Mouse (Mus musculus) embryonic stem cell, embryonic (primary cell): ENCODE measurements around the gene Arhgap45.

Source experiments
- CTCF ChIA-PET, 4 experiments: fragments of 300-600 bp in 2 of 4; fragments of 350-600 bp in 2 of 4; sonication (Branson Sonifier 250); formaldehyde crosslinking; loops; one replicate each; lab custom pipeline; 2022; ENCODE audit warnings: inconsistent platforms in 2 of 4; lab: Charles Lee
- POLR2A ChIA-PET, 4 experiments: fragments of 300-600 bp in 2 of 4; fragments of 350-600 bp in 2 of 4; sonication (Branson Sonifier 250); formaldehyde crosslinking; loops; one replicate each; lab custom pipeline; 2022; ENCODE audit warnings: antibody characterized with exemption in 4 of 4, inconsistent platforms in 1 of 4; lab: Charles Lee

Gene Arhgap45

DNA sequence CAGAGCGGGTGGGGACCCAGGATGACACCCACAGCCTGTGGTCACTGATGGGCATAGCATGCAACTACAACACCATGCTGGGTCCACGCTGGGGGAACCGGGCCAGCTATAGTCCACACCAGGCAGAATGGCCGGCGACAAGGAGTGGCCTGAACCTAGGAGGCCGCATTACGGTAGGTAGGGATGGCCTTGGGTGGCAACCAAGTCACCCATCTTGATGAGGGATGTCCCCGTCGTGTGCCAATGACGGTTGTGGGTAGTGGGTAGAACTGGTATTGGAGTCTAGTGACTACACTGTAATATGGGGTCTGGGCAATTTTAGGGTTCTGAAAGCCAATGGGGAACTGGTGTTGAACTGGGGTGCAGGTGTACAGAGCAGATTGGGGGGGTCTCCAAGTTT lies 478 bp downstream of the Arhgap45 start:
- CTCF ChIA-PET: interaction anchor here (0.6 to 1.2 kb wide), 4 partner anchors 12 to 205 kb away, joined by 3 to 15 read pairs (median 3); no protein-coding TSS in a partner anchor
- POLR2A ChIA-PET: interaction anchor here (0.6 to 9.6 kb wide), 14 partner anchors 10 to 41 kb away, joined by 3 to 102 read pairs (median 6); no protein-coding TSS in a partner anchor

DNA sequence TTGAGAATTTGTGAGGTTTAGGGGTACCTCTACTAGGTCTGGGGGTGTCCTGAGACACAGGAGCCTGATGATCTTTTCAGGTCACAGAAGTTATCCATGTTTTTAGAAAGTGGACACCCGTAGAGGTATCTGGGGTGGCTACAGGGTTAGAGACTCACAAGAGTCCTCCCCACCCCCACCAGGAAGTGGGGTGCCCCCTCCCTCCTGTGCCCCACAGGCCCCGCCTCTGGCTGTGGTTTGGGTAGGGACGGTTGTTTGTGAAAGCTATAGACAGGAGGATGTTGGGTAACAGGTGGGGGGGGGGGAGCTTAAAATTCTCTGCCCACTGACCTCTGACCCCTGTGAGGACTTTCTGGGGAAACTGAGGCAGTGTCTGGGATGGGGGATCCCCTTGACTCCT lies 908 bp downstream of the Arhgap45 start:
- ChIA-PET CTCF (interaction anchor here in 3 of 4 experiments (0.5 to 1.2 kb wide), 5 partner anchors 17 to 360 kb away, joined by 3 to 15 read pairs (median 3); no protein-coding TSS in a partner anchor), POLR2A (interaction anchor here in 3 of 4 experiments (0.6 to 9.6 kb wide), 8 partner anchors 9 to 150 kb away, joined by 3 to 102 read pairs (median 6); no protein-coding TSS in a partner anchor)

DNA sequence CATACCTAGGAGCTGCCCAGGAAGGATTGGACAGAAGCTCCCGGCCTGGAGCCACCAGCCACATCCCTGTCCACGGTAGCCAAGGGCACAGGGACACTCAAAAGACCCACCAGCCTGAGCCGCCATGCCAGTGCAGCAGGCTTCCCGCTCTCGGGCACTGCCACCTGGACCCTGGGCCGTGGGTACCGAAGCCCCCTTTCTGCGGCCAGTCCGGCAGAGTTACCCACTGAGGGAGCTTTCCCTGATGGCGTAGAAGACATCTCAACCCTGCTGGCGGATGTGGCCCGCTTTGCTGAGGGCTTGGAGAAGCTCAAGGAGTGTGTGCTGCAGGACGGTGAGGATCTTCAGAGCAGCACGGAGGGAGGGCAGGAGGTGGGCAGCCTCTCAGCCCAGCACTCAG lies 1.3 kb downstream of the Arhgap45 start:
- ChIA-PET CTCF (interaction anchor here in 3 of 4 experiments (0.5 to 1.2 kb wide), 5 partner anchors 16 to 361 kb away, joined by 3 read pairs; no protein-coding TSS in a partner anchor), POLR2A (interaction anchor here in 2 of 4 experiments (0.9 to 9.6 kb wide), 7 partner anchors 9 to 150 kb away, joined by 3 to 102 read pairs (median 6); no protein-coding TSS in a partner anchor)

DNA sequence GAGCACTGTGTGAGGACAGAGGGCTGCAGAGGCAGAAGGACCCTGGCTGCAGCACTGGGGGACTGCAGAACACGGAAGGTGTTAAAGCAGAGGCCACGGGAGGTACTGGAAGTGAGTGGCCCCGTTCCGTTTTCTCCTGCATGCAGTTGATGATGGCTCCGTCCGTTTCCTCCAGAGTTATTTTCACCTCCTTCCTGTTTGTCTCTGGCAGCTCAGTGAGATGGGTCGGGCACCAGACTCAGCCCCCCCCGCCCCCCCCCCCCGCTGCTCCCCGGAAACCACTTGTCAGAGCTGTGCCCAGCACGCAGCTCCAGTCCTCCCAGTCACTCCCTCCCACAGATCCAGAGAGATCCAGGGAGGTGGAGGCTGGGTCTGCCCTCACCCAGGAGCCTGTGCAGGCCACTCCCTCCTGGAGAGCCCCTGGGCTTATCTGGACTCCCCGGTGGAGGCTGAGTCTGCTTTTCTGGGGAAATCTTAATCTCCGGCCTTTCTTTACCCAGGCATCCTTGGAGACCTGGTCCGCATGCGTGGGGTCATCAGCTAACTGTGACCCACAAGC lies 2.4 kb downstream of the Arhgap45 start:
- ChIA-PET CTCF (interaction anchor here in 2 of 4 experiments (0.6 to 1.2 kb wide), 9 partner anchors 9 to 250 kb away, joined by 3 to 11 read pairs (median 3); partner anchors contain the start of genes Midn (in 1 of the 2) and Tmem259 (in 1 of the 2)), POLR2A (interaction anchor here (0.6 to 9.6 kb wide), 29 partner anchors 9 to 165 kb away, joined by 3 to 102 read pairs (median 4); partner anchors contain the start of genes Med16 (in 1 of the 4), Ptbp1 (in 1 of the 4), Tmem259 (in 1 of the 4) and Wdr18 (in 1 of the 4))

DNA sequence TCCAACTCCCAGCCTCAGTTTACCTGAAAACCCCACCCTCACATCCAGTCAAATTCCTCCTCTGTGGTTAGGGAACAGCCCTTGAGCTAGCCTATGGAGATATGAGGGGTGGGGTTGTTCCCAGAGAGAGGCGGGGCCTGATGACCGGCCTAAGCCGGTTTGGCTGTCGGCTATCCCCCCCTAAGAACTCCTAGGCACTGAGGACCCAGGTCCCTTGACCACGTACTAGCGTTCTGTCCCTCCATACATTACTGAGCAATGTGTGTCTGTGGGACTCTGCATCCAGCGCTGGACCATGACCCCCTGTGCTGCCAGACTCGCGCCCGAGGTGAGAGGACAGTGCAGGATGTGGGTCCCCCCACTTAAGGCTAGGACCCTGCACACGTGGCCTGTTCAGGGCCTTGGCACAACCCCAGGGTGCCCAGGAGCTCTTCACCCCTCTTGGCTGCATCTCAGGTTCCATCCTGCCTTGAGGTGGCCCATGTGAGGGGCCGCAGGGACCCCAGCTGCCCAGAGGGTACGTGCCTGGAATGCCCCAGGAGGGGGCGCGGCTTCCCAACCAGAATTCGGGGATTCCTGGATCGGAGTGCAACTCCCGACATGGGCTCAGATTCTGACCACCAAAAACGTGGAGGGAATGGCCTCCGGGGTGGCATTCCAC lies 3.1 kb downstream of the Arhgap45 start:
- POLR2A ChIA-PET: interaction anchor here (0.6 to 9.6 kb wide), 31 partner anchors 9 to 148 kb away, joined by 3 to 102 read pairs (median 5); partner anchors contain the start of genes Med16 (in 1 of the 4), Polr2e (in 1 of the 4), Tmem259 (in 1 of the 4) and Wdr18 (in 1 of the 4)

DNA sequence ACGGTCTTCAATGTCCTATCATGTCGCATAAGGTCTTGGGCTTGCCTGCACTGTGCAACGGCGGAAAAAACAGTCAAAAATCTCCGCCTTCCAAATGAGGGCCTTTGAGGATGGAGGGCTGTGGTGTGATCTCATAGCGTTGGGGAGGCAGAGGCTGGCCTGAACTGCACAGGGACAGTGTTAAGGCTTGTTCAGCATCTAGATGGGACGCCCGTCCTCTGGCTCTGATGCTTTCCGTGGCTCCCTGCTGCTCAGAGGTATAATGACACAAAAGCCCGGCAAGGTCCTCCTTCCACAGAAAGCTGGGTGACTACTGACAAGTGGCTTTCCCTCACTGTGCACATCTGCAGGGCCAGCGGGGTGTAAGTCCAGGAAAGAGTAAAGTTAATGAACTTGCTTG lies 3.7 kb downstream of the Arhgap45 start:
- ChIA-PET POLR2A (interaction anchor here in 3 of 4 experiments (0.8 to 9.6 kb wide), 24 partner anchors 8 to 148 kb away, joined by 3 to 102 read pairs (median 5); partner anchors contain the start of genes Med16 (in 1 of the 3) and Wdr18 (in 1 of the 3)), CTCF (interaction anchor here in 1 of 4 experiments (0.7 to 1.8 kb wide), 5 partner anchors 16 to 32 kb away, joined by 3 to 8 read pairs (median 3); no protein-coding TSS in a partner anchor)

More for the DNA sequence above, 3.1 kb downstream of the Arhgap45 start:
- CTCF ChIA-PET: interaction anchor here in 1 of 4 experiments (0.6 to 1.8 kb wide), 5 partner anchors 9 to 129 kb away, joined by 3 to 8 read pairs (median 3); partner anchors contain the start of gene Midn

DNA sequence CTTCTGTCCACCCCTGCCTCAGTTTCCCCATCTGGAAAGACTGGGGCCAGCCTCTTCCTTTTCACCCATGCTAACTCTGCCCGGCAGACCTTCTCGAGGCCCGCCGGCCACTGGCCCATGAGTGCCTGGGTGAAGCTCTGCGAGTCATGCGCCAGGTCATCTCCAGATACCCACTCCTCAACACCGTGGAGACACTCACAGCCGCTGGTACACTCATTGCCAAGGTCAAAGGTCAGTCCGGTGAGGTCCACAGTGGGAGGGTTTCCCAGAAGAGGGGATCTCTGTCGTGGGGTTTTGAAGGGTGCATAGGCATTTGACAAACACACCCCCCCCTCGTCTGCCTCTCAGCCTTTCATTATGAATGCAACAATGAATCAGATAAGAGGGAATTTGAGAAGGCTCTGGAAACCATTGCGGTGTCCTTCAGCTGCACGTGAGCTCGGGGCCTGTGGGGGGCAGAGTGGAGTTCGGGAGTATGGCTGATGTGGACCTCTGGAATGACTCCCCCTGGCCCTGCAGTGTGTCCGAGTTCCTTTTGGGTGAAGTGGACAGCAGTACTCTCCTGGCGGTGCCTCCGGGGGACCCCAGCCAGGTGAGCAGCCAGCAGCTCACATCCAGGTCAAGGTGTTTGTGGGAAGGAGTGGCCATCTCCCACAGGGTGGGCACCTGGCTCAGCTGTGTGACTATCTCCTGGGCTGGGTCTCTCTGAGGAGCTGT lies 4.3 kb downstream of the Arhgap45 start:
- ChIA-PET POLR2A (interaction anchor here in 3 of 4 experiments (0.8 to 9.6 kb wide), 23 partner anchors 8 to 147 kb away, joined by 3 to 102 read pairs (median 5); partner anchors contain the start of genes Med16 (in 1 of the 3) and Wdr18 (in 1 of the 3)), CTCF (interaction anchor here (0.6 to 1.8 kb wide), 14 partner anchors 10 to 978 kb away, joined by 3 to 9 read pairs (median 3); partner anchors contain the start of gene Stk11 (in 1 of the 4))

DNA sequence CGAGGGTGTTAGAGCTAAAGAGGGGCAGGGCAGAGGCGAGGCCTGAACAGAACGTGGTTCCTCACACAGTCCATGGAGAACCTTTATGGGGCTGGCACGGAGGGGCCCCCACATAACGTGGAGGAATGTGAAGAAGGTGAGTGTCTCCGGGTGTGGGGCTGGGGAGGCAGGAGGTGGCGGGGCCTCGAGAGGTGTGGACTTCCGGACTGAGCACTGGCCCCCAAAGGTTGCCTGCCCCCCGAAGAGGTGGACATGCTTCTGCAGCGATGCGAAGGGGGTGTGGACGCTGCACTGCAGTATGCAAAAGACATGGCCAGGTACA lies 4.8 kb downstream of the Arhgap45 start:
- ChIA-PET POLR2A (interaction anchor here in 3 of 4 experiments (0.8 to 9.6 kb wide), 15 partner anchors 9 to 147 kb away, joined by 3 to 102 read pairs (median 4); partner anchors contain the start of gene Wdr18 (in 1 of the 3)), CTCF (interaction anchor here (0.6 to 1.2 kb wide), 13 partner anchors 10 to 977 kb away, joined by 3 to 9 read pairs (median 3); partner anchors contain the start of gene Stk11 (in 1 of the 4))

DNA sequence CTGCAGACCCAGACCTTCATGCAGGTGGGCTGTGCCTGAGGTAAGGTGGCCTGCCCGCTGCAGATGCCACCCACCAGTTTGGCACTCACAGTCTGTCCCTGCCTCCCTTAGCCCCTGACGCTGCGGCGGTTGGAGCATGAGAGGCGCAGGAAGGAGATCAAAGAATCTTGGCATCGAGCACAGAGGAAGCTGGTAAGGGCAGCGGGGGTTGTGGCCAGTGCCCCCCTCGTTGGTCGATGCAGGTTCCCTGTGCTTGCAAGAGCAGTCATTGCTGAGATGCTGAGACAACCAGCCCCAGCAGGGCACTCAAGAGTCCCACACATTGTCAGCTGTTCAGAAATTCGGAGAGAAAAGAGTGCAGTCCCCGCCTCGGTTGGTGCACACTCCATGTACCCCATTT lies 5.7 kb downstream of the Arhgap45 start:
- ChIA-PET POLR2A (no interaction called here), CTCF (no interaction called here)

DNA sequence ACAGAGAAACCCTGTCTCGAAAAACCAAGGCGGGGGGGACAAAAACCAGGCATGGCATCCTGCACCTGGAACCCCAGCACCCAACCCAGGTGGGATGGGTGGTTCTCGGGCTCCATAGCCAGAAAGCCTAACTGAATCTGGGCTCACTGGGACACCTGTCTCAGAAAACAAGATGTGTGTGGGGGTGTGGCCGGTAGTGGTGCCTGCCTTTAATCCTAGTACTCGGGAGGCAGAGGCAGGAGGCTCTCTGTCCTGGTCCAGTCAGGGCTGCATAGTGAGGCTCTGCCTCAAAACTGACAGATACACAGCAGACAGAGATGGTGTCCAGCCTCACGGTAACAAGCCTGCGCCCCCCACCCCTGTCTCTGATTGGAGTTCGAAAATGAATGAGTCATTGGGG lies 6.4 kb downstream of the Arhgap45 start:
- CTCF ChIA-PET: interaction anchor here in 2 of 4 experiments (0.6 to 0.9 kb wide), 3 partner anchors 32 to 1979 kb away, joined by 3 to 14 read pairs (median 4); no protein-coding TSS in a partner anchor
- POLR2A ChIA-PET: interaction anchor here (0.6 to 25.5 kb wide), 6 partner anchors 8 to 27 kb away, joined by 3 to 641 read pairs (median 6); partner anchors contain the start of genes Gpx4 (in 1 of the 4) and Polr2e (in 1 of the 4)

DNA sequence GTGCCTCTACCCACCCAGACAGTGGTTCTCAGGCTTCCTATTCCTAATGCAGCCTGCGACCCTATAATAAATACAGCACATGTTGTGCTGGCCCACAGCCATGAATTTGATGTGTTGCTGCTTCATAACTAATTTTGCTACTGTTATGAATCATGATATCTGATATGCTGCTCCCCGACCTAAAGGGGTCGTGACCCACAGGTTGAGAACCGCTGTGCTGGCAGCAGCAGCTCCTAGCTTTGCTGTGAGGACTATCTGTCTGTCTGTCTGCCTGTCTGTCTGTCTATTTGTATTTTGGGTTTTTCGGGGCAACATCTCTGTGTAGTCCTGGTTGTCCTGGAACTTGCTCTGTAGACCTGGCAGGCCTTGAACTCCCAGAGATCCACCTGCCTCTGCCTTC lies 7.3 kb downstream of the Arhgap45 start:
- ChIA-PET POLR2A (interaction anchor here in 3 of 4 experiments (0.6 to 25.5 kb wide), 10 partner anchors 7 to 188 kb away, joined by 3 to 641 read pairs (median 4); partner anchors contain the start of genes Arhgap45 (in 1 of the 3), Cirbp (in 1 of the 3), Gpx4 (in 1 of the 3) and Polr2e (in 1 of the 3)), CTCF (interaction anchor here in 3 of 4 experiments (0.6 to 0.9 kb wide), 6 partner anchors 9 to 241 kb away, joined by 3 to 16 read pairs (median 3); no protein-coding TSS in a partner anchor)

DNA sequence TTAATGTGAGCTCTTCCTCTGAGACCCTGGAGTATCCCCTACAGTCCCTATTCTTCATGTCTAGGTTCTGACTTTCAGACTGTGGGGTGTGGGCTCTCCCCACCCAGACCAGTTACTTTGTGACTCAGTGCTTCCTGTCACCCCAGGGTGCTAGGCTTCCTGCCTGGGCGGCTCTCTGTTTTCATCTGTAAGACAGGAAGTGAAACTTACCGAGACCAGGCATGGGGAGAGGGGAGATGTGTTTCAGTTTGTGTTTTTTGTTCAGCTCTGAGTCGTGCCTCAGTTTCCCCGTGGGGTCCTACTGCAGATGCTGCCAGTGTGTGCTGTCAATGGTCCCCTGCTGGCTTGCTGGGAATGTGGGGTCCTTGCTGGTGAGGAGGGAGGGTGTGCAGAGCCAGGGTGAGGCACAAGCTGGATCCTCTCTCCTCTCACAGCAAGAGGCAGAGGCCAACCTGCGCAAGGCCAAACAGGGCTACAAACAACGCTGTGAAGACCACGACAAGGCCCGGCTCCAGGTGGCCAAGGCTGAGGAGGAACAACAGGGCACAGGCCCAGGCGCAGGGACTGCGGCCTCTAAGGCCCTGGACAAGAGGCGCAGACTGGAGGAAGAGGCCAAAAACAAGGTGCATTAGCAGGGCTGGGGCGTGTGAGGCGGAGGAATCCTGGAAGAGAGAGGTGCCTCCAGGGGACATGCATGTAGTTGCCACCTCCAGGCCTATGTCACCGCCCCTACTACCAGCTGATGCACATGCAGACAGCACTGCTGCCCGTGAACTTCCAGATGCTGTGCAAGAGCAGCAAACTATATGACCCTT lies 8.0 kb downstream of the Arhgap45 start:
- CTCF ChIA-PET: interaction anchor here in 3 of 4 experiments (0.6 to 2.8 kb wide), 3 partner anchors 9 to 40 kb away, joined by 3 to 16 read pairs (median 9); partner anchors contain the start of gene Tmem259 (in 1 of the 3)
- POLR2A ChIA-PET: interaction anchor here in 3 of 4 experiments (0.6 to 25.5 kb wide), 12 partner anchors 8 to 187 kb away, joined by 3 to 641 read pairs (median 4); partner anchors contain the start of genes Arhgap45 (in 2 of the 3), Cirbp (in 1 of the 3), Gpx4 (in 1 of the 3) and Polr2e (in 1 of the 3)

DNA sequence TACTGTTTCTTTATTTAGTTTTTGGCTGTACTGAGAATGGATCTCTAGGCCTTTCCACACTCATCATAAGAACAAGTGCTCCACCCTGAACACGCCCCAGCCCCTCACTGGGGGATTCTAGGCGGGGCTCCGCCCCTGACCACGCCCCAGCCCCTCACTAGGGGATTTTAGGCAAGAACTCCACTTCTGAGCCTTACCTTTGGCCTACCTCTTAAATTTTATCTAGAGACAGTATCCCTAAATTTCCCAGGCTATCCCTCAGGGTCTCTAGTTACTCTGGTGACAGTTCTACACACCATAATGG lies 8.5 kb downstream of the Arhgap45 start:
- POLR2A ChIA-PET: interaction anchor here in 2 of 4 experiments (0.9 to 25.5 kb wide), 6 partner anchors 8 to 40 kb away, joined by 3 to 641 read pairs (median 33); partner anchors contain the start of genes Arhgap45 (in 2 of the 2), Gpx4 (in 1 of the 2), Polr2e (in 1 of the 2) and Tmem259 (in 1 of the 2)
- CTCF ChIA-PET: interaction anchor here in 1 of 4 experiments (2.8 kb wide), 1 partner anchor 41 kb away, joined by 9 read pairs; the partner anchor contains the start of gene Tmem259

DNA sequence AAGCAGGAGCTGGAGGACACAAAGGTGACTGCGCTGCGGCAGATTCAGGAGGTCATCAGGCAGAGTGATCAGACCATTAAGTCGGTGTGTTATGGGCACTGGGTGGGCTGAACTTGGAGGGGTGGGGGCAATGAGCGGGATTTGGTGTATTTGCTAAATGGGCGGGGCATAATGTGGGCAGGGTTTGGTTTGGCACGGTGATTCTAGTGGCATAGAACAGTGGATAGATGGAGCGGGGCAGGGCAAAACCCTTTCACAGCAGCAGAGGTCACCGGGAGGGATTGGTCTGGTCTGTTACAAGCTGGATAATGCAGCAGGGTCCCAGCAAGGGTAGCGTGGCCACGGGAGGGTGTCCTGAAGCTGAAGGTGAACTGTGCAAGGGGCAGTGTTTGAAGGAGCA lies 9.0 kb downstream of the Arhgap45 start:
- POLR2A ChIA-PET: interaction anchor here in 3 of 4 experiments (0.6 to 29.7 kb wide), 15 partner anchors 9 to 348 kb away, joined by 3 to 849 read pairs (median 7); partner anchors contain the start of genes Arhgap45 (in 2 of the 3), Gpx4 (in 2 of the 3), Polr2e (in 2 of the 3) and Tmem259 (in 1 of the 3)

DNA sequence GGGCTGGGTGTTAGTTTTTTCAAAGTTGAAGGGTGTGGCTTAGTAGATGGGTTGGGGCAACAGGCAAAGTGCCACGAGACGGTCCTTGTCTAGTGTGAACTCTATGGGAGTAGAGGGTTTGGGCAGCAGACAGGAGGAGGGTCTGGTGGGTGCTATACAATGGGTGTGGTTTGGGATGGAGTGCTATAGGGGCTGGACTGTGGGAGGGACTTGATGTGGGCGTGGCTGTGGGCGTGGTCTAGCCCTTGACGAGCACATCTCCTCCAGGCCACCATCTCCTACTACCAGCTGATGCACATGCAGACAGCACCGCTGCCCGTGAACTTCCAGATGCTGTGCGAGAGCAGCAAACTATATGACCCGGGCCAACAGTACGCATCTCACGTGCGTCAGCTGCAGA lies 9.4 kb downstream of the Arhgap45 start:
- ChIA-PET POLR2A (interaction anchor here in 3 of 4 experiments (0.6 to 29.7 kb wide), 24 partner anchors 8 to 348 kb away, joined by 3 to 849 read pairs (median 4); partner anchors contain the start of genes Tmem259 (in 3 of the 3), Arhgap45 (in 2 of the 3), Gpx4 (in 2 of the 3) and Polr2e (in 2 of the 3)), CTCF (interaction anchor here in 1 of 4 experiments (0.7 to 2.8 kb wide), 3 partner anchors 12 to 42 kb away, joined by 3 to 9 read pairs (median 3); partner anchors contain the start of gene Tmem259)

More for the DNA sequence above, 9.0 kb downstream of the Arhgap45 start:
- CTCF ChIA-PET: interaction anchor here in 1 of 4 experiments (2.8 kb wide), 1 partner anchor 41 kb away, joined by 9 read pairs; the partner anchor contains the start of gene Tmem259
